Mouse (Mus musculus): ENCODE data around the gene Nploc4. TPM values are rescaled to one million over a fixed set of nuclear protein-coding genes. Genes with fewer than 3 reads are reported as not detected.

The Nploc4 gene
- total RNA-seq (2021): 10 to 100 TPM; 68.0 to 80.5 TPM
- long read RNA-seq, experiment 1, full-length matches to known transcripts: 61 of 84 reads
- long read RNA-seq, experiment 1, partial matches to known transcripts: 5 of 84 reads
- long read RNA-seq, experiment 1, other reads (novel, unspliced or antisense): 18 of 84 reads
- long read RNA-seq, experiment 2, full-length matches to known transcripts: 67 of 98 reads
- long read RNA-seq, experiment 2, partial matches to known transcripts: 6 of 98 reads
- long read RNA-seq, experiment 2, other reads (novel, unspliced or antisense): 25 of 98 reads

DNA sequence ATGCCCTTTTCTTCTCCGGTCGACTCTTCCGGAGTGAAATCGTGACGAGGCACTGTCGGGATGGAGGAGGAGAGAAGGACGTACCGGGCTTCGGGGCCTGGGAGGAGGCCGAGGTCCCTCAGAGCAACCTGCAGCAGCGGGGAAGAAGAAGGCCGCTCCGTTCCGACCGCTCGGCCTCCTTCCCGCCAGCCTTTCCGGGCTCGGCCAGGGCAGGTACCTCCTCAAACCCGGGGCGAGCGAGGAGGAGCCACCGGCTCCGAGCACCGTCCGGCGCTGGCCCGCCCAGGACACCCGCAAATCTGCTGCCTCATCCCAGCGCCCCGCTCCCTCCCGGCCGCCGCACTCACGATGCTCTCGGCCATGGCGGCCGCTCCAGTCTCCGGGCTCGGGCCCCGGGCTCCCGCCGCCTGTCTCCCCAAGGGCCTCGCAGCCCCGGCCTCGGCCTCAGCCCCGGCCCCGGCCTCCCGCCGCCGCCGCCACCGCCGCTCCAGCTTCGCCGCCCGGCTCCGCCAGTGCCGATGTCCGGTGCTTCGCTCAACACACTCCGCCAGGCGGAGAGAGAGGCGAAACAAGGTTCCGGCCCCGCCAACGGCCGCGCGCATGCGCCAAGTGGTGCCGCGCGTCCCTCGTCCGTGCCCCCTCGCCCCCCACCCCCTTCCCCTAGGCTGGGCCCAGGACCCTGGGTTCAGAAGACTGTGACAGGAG lies at the start of gene Nploc4:
Gene Nploc4 (minus strand): TSS at position 557 of the 705 bp plus-strand sequence.
- peak; percentile 88 to 92 for DNase-seq (ENCODE audit: low spot score in 2 of 2)

DNA sequence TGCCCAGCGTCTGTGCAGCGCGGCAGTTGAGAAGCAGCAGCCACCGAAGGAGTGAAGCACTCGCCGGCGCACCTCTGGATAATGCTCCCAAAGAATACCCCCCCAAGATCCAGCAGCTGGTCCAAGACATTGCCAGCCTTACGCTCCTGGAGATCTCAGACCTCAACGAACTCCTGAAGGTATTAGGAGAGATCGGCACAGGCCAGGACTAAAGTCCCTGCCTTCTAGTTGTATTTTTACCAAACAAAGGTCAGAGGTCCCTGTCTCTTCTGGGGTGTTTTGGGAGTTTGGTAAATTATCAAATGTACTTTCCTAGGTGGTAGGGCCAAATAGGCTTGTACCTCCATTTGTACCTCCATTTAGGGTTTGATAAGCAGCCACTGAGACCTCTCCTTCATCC lies 47.7 kb upstream of the Nploc4 start:
- no peak for DNase-seq (ENCODE audit: low spot score in 2 of 2)

GRCm38 (mm10) chr11:120484265-120484981 lies 46.9 kb upstream of the Nploc4 start, which contains the start of gene Mrpl12:
Mrpl12 (plus strand) TSS chr11:120484613.
- peak; percentile 72 to 88 for DNase-seq (ENCODE audit: low spot score in 2 of 2)

DNA sequence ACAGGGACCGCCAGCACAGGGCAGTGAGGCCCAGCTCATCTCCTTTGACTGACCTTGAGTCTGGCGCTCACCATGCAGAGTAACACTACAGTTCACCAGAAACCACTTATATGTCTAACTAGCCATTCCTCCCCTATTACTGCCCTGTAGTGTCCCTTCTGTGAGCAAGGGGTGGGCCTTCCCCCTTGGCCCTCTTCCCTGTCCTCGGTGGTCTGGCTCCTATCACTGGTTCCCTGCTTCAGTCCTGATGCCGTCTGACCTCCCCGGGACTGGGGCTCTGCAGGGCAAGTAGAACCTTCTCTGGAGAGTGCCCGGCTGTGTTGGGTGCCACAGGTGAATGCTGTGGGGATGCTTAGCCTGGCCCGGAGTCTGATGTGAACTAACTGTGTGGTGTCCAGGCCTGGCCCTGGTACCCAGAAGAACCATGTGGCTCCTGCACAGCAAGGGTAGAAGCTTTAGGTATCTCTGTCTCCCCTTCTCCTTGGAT lies 46.0 kb upstream of the Nploc4 start:
- no peak for DNase-seq (ENCODE audit: low spot score in 2 of 2)

DNA sequence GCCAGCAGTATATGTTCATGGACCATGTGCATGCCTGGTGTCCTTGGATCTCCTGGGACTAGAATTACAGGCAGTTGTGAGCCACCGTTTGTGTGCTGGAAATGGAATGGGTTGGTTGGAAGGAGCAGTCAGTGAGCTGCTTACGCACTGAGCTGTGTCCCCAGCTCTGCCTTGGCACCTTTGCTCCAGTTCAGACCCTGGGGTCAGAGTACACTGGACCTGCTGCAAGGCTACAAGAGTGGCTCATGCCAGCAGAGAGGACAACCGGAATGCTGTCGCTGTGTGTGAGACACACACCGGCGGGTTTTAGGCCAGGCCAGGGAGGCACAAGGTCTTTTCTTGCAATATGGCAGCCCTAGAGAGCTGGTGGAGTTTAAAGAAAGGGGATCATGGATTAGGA lies 34.5 kb upstream of the Nploc4 start:
- no peak for DNase-seq (ENCODE audit: low spot score in 2 of 2)

- no peak for DNase-seq (ENCODE audit: low spot score in 2 of 2)
Measured at GRCm38 (mm10) chr11:120467736-120468092, 30.2 kb upstream of the Nploc4 start.

GRCm38 (mm10) chr11:120467051-120467735 lies 29.7 kb upstream of the Nploc4 start, which contains the start of gene Arl16:
Arl16 (minus strand) TSS chr11:120467607.
- DNase-seq (ENCODE audit: low spot score in 2 of 2): peak; percentile 85 to 93

- no peak for DNase-seq (ENCODE audit: low spot score in 2 of 2)
Measured at GRCm38 (mm10) chr11:120465521-120465920, 28.0 kb upstream of the Nploc4 start.

GRCm38 (mm10) chr11:120464365-120464764 lies 26.9 kb upstream of the Nploc4 start:
- no peak for DNase-seq (ENCODE audit: low spot score in 2 of 2)

DNA sequence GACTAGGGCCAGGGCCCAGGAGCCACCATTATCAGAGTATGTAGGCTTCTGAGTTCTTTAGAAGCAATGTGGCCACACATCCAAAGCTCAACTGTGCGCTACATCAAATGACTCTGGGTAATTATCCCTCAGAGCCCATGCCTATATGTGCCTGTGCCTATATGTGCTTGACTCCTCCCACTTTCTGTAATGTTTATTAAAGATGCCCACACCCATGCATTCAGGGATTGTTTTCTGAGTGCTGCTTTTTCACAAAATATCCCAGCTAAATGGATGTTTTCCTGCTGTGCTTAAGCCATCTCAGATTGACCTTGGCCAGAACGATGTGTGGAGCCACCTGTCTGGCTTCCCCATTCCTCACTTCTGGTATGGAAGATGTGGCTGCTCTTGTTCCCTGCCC lies 26.0 kb upstream of the Nploc4 start:
- no peak for DNase-seq (ENCODE audit: low spot score in 2 of 2)

DNA sequence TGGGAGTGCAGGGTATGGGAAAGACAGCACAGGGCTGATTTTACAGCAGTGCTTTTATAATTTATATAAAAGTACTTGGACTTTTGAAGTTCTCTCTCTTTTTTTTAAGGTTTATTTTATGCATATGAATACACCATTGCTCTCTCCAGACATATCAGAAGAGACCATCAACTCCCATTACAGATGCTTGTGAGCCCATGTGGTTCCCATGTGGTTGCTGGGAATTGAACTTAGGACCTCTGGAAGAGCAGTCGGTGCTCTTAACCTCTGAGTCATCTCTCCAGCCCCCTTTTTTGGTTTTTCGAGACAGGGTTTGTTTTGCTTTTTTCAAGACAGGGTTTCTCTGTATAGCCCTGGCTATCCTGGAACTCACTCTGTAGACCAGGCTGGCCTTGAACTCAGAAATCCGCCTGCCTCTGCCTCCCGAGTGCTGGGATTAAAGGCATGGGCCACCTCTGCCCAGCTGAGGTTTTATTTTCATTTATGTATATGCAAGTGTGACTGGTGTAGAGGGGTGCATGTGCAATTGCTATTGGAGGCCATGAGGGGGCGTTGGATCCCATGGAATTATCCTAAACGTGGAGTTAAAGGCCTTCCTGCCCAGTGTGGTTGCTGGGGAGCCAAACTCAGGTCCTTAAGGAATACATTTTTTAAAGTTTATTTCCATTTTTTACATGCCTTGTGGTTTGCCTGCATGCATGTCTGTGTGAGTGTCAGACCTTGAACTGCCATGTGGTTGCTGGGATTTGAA lies 21.5 kb upstream of the Nploc4 start:
- DNase-seq (ENCODE audit: low spot score in 2 of 2): no peak

- DNase-seq (ENCODE audit: low spot score in 2 of 2): peak; percentile 47 to 79
Measured at GRCm38 (mm10) chr11:120457772-120458751, 20.6 kb upstream of the Nploc4 start, which contains the start of the genes Oxld1 and Ccdc137. Oxld1 (minus strand) TSS chr11:120458068. Ccdc137 (plus strand) TSS chr11:120458115.

GRCm38 (mm10) chr11:120457370-120457769 lies 19.9 kb upstream of the Nploc4 start:
- DNase-seq (ENCODE audit: low spot score in 2 of 2): no peak

DNA sequence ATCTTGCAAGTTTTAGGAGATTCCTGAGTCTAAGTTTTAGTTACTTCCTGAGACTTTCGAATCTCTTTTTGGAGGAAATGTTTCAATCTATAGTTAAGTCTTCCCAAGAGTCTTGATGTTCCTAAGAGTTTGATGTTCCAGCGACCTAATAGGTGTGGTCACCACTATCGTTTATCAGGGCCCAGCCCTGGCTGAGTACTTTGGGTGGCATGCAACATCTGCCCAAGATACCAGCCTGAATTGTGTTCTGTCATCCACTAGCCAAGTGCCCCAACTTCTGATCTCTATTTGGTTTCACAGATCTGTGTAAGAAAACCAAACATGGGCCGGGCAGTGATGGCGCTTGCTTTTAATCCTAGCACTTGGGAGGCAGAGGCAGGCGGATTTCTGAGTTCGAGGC lies 17.9 kb upstream of the Nploc4 start:
- no peak for DNase-seq (ENCODE audit: low spot score in 2 of 2)

GRCm38 (mm10) chr11:120454965-120455364 lies 17.5 kb upstream of the Nploc4 start:
- DNase-seq (ENCODE audit: low spot score in 2 of 2): no peak

DNA sequence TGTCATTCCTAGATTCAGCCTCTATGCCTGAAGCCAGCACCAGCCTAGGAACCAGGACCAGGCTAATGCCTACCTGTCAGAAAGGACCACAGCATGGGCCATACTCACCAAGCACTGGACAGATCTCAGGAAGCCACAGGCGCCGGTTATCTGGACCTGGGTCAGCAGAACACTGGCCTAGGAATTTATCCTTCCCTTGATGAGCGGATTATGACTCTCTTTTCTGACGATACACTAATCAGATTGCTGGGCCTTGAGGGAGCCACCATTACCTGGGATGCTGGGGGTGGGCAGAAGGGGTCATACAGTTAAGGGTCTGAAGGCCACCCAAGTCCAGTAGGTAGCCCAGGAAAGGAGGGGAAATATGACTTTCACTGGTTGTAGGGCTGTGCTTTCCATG lies 15.8 kb upstream of the Nploc4 start, which contains the start of gene Pde6g:
Gene Pde6g (minus strand): TSS at position 195 of the 400 bp plus-strand sequence.
- DNase-seq (ENCODE audit: low spot score in 2 of 2): no peak

- DNase-seq (ENCODE audit: low spot score in 2 of 2): no peak
Measured at GRCm38 (mm10) chr11:120452246-120452645, 14.7 kb upstream of the Nploc4 start.

DNA sequence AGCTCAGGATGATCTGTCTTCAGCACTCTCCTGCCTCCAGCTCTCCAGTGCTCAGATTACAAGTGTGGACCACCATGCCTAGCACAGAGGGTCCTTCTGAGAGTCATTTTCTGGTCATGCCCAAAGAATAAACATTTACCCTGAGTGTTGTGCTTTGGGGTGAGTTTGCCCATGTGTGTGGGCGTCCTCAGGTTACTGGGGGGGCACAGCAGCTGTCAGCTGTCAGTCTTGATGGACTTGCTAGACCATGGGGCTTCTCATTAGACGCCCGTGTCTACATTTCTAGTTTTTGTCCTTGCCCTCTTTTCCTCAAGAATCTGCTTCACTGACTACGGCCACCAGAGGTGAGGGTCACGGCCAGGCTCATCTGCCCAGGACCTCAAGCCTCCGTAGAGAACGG lies 9.7 kb upstream of the Nploc4 start:
- DNase-seq (ENCODE audit: low spot score in 2 of 2): no peak

DNA sequence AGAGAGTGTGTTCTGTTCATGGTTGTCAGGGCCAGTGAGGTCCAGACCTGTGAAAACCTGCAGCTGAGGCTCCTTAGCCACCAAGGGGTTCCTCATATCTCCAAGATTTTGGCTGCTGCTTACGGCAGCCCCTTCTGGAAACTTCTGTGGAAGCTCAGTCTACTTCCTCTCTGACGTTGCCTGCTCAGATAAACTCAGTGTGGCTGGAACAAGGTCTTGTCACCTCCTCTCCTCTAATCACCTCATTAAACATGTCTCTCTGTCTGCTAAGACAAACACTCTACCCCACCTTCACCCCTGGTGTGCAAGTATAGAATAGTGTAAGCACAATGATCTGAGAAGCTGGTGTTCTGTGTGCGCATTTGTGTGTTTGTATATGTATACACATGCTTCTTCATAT lies 8.0 kb upstream of the Nploc4 start:
- DNase-seq (ENCODE audit: low spot score in 2 of 2): no peak

All from gastrocnemius, postnatal 4 days (tissue).